Mouse (Mus musculus): Measurements from ENCODE around the gene A130010J15Rik.

GRCm38 (mm10) chr1:193173810-193174129, 5.9 kb downstream of the A130010J15Rik start:
- TF ChIP-seq CTCF (IDR thresholded peaks at IDR 0.05; ENCODE audit: low read depth) (no peak), EP300 (IDR thresholded peaks at IDR 0.05; ENCODE audit: low read depth) (no peak)
